7 mouse cellular contexts compared by ENCODE assay signal in genomic region chr14:33313624-33314023, GRCm38 (mm10).
DNase-seq lines count a peak whose midpoint lies in the region; ATAC-seq lines count a peak whose summit lies in the region.

No protein-coding gene starts in this region.

- H3K9ac ChIP-seq in forebrain, embryonic 12.5 days, result no peak overlapping the region
- H3K9ac ChIP-seq in hindbrain, embryonic 13.5 days, result no peak overlapping the region

- H3K4me1 ChIP-seq in forebrain, embryonic 12.5 days, result 0 out of 2 replicates have a peak, but pooled peaks cover 3% of the 10 kb centered on the region
- H3K4me1 ChIP-seq in hindbrain, embryonic 13.5 days (replicated peaks), result peaks cover 7% of the 10 kb centered on the region; the same call in 1 of the 2 replicates

- DNase-seq in Muller cell, postnatal 12 days (ENCODE audit: inconsistent ontology term), result peak; percentile 87
- peak; percentile 72 for DNase-seq in c-Kit-positive CD71-negative TER-119-negative erythroid progenitor cells, embryonic 14.5 days (ENCODE audit: low read depth)
- DNase-seq in layer of hippocampus, postnatal 10 days (ENCODE audit: low spot score in 2 of 2), result peak; percentile 78 to 85
- DNase-seq in right cerebral cortex, postnatal 14 days, result peak; percentile 53

- no peaks in the 10 kb centered on the region for H3K36me3 ChIP-seq in forebrain, embryonic 12.5 days (replicated peaks)
- no peaks in the 10 kb centered on the region for H3K36me3 ChIP-seq in hindbrain, embryonic 13.5 days

- H3K9me3 ChIP-seq in forebrain, embryonic 12.5 days, result no peaks in the 10 kb centered on the region
- no peaks in the 10 kb centered on the region for H3K9me3 ChIP-seq in hindbrain, embryonic 13.5 days

- no peak overlapping the region for H3K4me3 ChIP-seq in forebrain, embryonic 12.5 days (replicated peaks)
- H3K4me3 ChIP-seq in hindbrain, embryonic 13.5 days, result no peak overlapping the region

- WGBS in forebrain, embryonic 12.5 days, result 2% methylated on average over 4 of the region's 4 CpGs
- WGBS in hindbrain, embryonic 13.5 days, result under 1% methylated on average over 4 of the region's 4 CpGs

- H3K27ac ChIP-seq in forebrain, embryonic 12.5 days, result no peak overlapping the region
- no peak overlapping the region for H3K27ac ChIP-seq in hindbrain, embryonic 13.5 days

- ATAC-seq in forebrain, embryonic 12.5 days (ENCODE audit: low FRiP score), result peak; percentile 60; the same call in 1 of the 2 replicates
- peak; percentile 65 for ATAC-seq in hindbrain, embryonic 13.5 days (ENCODE audit: low FRiP score)
- ATAC-seq in megakaryocyte, adult 5-6 weeks (ENCODE audit: poor library complexity, severe bottlenecking), result peak; percentile 83

- H3K4me2 ChIP-seq in forebrain, embryonic 12.5 days, result no peak overlapping the region
- H3K4me2 ChIP-seq in hindbrain, embryonic 13.5 days, result no peak overlapping the region

- H3K27me3 ChIP-seq in forebrain, embryonic 12.5 days, result peaks cover 44% of the 10 kb centered on the region
- H3K27me3 ChIP-seq in hindbrain, embryonic 13.5 days, result peaks cover 39% of the 10 kb centered on the region
